ENCODE assay signal across 22 mouse cellular contexts in the genomic region with DNA sequence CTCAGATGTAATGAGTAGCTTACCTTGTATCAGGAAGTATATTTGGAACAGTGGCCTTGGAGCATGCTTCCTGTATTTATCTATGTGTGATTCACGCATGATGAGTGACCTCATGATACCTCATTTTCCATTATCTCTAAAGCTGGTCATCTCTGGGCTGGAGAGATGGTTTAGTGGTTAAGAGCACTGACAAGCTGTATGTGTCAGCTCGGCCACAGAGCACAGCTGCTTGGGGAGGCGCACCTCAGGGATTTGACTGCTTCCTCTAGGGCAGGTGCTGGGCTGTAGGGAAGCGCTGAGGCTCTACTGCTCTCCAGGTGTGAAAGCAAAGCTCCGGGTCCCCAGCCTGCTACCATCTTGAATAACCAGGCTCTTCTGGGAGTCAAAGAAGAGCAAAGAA.
"Had no signal": no experiment of that assay in that cellular context is flagged by ENCODE, and none has a peak within 500 bp of the region (broad histone marks: within the 10 kb centered on the region; RNA-seq: fewer than 3 reads in every experiment).

No protein-coding gene starts in this region.

- H3K9me3 ChIP-seq: kidney, embryonic 15.5 days; liver, embryonic 13.5 days; midbrain, embryonic 13.5 days; neural tube, embryonic 15.5 days had no signal

- H3K4me3 ChIP-seq: kidney, embryonic 15.5 days; left cerebral cortex, adult 2 months; liver, embryonic 13.5 days; midbrain, embryonic 10.5 days; midbrain, embryonic 13.5 days; neural tube, embryonic 12.5 days; neural tube, embryonic 15.5 days had no signal

- H3K27me3 ChIP-seq: kidney, embryonic 15.5 days; liver, embryonic 13.5 days; midbrain, embryonic 13.5 days; neural tube, embryonic 12.5 days; neural tube, embryonic 15.5 days had no signal

- H3K9ac ChIP-seq: kidney, embryonic 15.5 days; liver, embryonic 13.5 days; midbrain, embryonic 13.5 days; neural tube, embryonic 12.5 days; neural tube, embryonic 15.5 days had no signal

- H3K4me1 ChIP-seq: kidney, embryonic 15.5 days; liver, embryonic 13.5 days; midbrain, embryonic 10.5 days; neural tube, embryonic 12.5 days; neural tube, embryonic 15.5 days had no signal

- H3K4me2 ChIP-seq: kidney, embryonic 15.5 days; liver, embryonic 13.5 days; midbrain, embryonic 13.5 days; neural tube, embryonic 12.5 days; neural tube, embryonic 15.5 days had no signal

- DNase-seq: kidney, adult 8-10 months; kidney, postnatal 10 days; kidney, postnatal 36 days; layer of hippocampus, postnatal 36 days; left cerebral cortex, postnatal 4 days; liver, embryonic 13.5 days; lung, adult 2 months; lung, postnatal 14 days; lung, postnatal 4 days; right cerebral cortex, adult 18-20 months; right cerebral cortex, postnatal 14 days; right cerebral cortex, postnatal 4 days; spleen, adult 18-20 months; thymus, adult 2 months; thymus, postnatal 14 days; thymus, postnatal 4 days had no signal

- ATAC-seq: midbrain, embryonic 13.5 days had no signal

- H3K27ac ChIP-seq: kidney, embryonic 15.5 days; left cerebral cortex, adult 2 months; liver, embryonic 13.5 days; midbrain, embryonic 10.5 days; midbrain, embryonic 13.5 days; neural tube, embryonic 12.5 days; neural tube, embryonic 15.5 days had no signal
